Mouse (Mus musculus) granulocyte monocyte progenitor cell, adult 5-6 weeks (primary cell): ENCODE results near the gene E030018B13Rik. TPM values are rescaled to one million over a fixed set of nuclear protein-coding genes. Genes with fewer than 3 reads are reported as not detected.

Experiments used
- ATAC-seq: replicated peaks from 2 replicates; pipeline ENCODE4 v1.8.0; 2016; ENCODE audit warnings: mild to moderate bottlenecking, moderate TSS enrichment, inconsistent platforms; ENCODE audit not compliant: poor library complexity, severe bottlenecking
- total RNA-seq, 2 experiments: library from RNA; stranded (forward) in 1 of 2; stranded (reverse) in 1 of 2; fragments of 200-712, 200-1000 nt in 1 of 2; fragments of >200 nt in 1 of 2; fragmentation: Nextera tagmentation in 1 of 2; gene quantifications; 2 replicates each; pipeline ENCODE4 v1.2.3; 2014 to 2017

The E030018B13Rik gene
- total RNA-seq, 2 experiments from 2014 or later: not detected

DNA sequence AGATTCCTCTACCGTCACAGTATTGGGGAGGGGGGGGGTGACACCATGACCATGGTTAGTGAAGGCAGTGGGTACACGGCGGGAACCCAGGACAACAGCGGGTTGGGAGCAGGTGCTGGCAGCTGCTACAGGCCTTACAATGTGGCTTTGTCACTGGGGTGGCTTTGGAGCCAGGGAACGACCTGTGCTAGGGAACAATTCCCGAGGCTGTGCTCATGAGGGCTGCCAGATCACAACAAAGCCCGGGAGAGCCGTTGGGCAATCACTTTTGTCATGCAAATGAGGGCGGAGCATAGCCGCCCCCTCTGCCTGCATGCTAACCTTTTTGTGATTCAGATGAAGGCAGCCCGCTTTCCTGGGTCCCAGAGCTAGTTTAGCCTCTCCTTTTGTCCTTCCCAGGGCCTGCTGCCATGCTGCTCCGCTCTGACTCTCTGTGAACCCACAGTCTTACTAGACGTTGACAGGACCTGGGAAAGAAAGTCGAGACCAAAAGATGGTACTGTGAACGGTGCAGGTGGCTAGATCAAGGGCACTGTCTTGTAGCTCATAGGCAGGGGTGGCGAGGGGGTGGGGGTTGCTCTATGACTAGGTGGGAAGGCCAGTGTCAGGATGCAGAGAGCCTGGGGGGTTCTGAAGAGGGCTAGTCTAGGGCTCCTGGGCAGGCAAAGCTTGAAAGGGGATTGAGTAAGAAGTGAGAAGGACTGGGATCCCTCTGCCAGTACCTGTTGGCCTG, 40.5 kb downstream of the E030018B13Rik start:
- peak; percentile 72 for ATAC-seq

DNA sequence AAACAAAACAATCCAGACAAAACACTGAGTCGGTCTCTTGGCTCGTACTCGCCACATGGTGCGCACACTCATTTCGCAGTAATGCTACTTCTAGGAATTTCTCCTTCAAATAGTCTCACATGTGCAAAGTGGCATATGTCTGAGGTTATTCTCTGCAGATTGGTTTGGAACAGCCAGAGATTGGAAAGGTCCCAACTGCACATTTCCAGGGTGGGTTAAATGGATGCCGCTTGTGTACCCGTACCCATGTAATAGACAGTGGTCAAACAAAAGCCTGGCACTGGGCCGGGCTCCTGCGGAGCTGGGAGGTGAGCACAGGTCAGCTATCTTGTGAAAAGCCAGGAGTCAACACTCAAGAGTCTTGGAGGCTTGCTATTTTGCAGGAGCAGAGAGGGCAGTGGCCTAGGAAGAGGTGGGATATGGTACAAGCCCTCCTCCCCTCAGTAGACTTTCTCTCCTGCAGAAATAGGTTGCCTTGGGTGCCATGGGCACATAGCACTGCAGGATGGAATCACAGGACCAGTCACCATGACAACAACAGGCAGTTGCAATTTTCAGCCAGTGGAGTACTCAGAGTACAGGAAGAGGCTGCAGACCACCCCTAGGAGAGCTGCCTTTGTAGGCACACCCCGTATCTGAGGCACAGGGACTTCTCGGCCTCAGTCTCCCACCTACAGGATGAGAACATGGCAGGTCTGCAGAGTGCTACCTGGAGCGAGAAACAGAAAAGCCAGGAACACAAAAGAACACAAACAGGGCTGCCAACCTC, 41.4 kb downstream of the E030018B13Rik start:
- no peak for ATAC-seq

DNA sequence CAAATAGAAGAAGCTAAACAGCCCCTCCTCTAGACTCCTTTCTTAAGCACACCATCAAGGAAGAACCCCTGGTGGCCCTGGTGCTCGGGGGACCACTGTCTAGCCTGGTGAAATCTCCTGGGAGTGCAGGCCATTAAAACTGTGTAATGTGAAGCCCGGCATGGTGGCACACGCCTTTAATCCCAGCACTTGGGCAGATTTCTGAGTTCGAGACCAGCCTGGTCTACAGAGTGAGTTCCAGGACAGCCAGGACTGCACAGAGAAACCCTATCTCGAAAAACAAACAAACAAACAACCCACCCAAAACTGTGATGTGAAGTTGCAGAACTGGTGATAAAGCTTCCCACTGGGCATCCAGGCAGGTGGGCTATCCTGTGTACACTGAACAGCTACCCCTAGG, 47.0 kb downstream of the E030018B13Rik start:
- no peak for ATAC-seq

DNA sequence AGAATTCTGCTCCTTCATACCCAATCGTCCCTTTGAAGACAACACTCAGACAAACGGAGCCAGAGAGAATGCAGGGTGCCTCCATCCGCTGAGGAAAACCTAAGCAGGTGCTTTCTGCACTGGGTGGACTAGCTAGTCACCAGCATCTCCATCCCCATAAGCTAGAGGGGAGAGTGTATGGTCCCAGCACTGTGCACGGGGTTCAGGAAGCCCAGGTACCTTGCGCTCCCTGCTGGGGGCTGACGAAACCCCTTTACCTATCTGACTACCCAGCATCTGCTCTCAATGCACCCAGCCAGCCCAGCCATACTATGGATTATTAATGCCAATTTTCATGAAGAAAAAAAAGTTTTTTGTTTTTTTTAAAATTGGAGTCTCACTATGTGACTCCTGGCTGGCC, 47.5 kb downstream of the E030018B13Rik start:
- ATAC-seq: no peak

DNA sequence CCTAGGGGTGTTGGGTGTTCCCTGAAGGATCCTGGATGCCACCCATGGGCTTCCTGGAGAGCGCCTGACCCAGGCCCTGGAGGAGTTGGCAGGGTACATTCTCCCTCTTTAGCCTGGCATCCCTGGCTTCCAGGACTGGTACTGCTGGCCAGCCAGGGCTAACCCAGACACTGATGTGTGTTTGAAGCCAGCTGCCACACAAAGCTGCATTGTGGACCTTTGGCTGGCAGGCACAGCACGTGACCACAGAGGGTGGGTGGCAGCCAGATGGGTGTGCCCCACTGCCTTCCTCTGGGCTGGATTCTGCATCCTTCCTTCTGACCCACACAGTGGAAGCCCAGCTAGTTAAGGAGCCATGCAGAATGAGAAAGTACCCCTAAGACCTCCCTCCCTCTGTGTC, 48.5 kb downstream of the E030018B13Rik start:
- ATAC-seq: peak; percentile 72

DNA sequence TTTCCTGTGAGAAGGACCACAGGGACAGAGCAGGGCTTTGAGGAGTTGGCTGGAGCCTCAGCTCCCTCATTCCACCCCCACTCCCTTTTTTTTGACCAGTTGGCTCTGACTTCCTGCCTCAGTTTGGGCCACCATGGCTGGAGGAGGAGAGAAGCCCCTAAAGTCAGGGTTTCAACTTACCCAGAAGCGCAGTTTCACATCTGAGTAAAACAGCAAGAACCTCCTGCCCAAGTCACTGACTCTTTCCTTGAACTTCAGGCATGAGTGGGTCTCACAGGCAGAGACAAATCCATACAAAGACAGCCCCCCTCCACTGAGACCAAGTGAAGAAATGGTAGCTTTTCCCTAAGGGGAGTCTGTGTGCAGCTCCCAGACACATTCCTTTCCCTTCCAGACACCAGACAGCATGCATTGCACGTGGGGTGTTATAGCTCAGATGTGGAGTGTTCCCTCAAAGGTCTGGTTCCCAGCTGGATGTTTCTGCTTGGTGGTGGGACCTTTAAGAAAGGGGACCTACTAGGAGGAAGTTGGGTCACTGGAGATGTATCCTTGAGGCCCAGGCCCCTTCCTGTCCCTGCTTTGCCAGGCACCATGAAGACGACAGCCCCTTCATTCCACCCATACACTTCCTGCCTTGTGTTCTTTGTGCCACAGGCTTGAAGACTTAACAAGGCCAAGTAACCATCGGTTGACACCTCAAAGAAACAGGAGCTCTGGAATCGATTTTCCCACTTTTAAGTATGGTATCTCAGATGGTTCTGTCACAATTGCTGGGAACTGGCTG, 49.2 kb downstream of the E030018B13Rik start:
- ATAC-seq: peak; percentile 83

DNA sequence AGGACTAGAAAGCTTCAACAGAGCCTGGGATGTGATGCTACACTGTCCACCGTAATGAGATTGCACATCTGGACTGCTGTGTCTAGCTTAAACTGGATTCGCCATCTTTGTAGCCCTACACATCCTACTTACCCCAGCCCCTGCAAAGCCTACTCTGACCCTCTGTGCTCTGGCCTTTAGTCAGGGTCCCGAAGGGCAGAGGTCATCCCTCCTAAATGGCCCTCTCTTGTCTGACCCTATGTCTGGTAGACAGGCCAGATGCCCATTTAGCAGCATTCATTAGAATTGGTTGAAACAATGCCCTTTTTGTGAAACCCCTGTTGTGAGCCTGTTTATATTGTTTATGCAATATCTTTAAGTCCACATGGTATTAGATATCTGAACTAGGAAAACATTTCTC, 53.3 kb downstream of the E030018B13Rik start:
- no peak for ATAC-seq

Other genes with a start within 250 kb of the E030018B13Rik start
- gene Klf13, start 22.1 kb downstream of the E030018B13Rik start, total RNA-seq (2014; fragmentation: Nextera tagmentation): 39.9 and 51.5 TPM in 2 replicates
- 11.6 and 24.0 TPM in 2 replicates for gene Klf13, start 22.1 kb downstream of the E030018B13Rik start, total RNA-seq (2017)
- gene Trpm1, start 237.0 kb downstream of the E030018B13Rik start, total RNA-seq (2014; fragmentation: Nextera tagmentation): not detected in 2 replicates
- gene Trpm1, start 237.0 kb downstream of the E030018B13Rik start, total RNA-seq (2017): not detected in 2 replicates